Mouse (Mus musculus) liver, embryonic 13.5 days (tissue): ENCODE measurements at regions not wholly inside any gene's neighbourhood (a gene's known extent, or its start where the extent isn't known, plus 50 kb on each side); places are given as distances from the start of the nearest gene placed in this dataset.

ENCODE experiments used
- ATAC-seq: fragments of 200-750 bp; cut with Nextera tagmentation; 2 replicates; pipeline ENCODE4 v1.8.0; 2017; ENCODE audit warnings: low read depth, mild to moderate bottlenecking, moderate number of reproducible peaks, moderate library complexity
- DNase-seq: peaks from one replicate; pipeline ENCODE4 v3.0.0; 2022
- H3K27ac ChIP-seq: fragments of 300-500 bp; sonication (generic); 2 replicates; pipeline ENCODE4 v1.5.1; 2015; ENCODE audit warnings: moderate library complexity, mild to moderate bottlenecking, inconsistent platforms
- H3K27me3 ChIP-seq: fragments of 300-500 bp; sonication (generic); 2 replicates; pipeline ENCODE4 v1.6.1; 2015; ENCODE audit warnings: mild to moderate bottlenecking, inconsistent platforms
- H3K36me3 ChIP-seq: fragments of 300-500 bp; sonication (generic); 2 replicates; pipeline ENCODE4 v1.6.1; 2015; ENCODE audit warnings: mild to moderate bottlenecking, inconsistent platforms
- H3K4me1 ChIP-seq: fragments of 300-500 bp; sonication (generic); replicated peaks from 2 replicates; pipeline ENCODE4 v1.6.1; 2015; ENCODE audit warnings: inconsistent platforms
- H3K4me2 ChIP-seq: fragments of 300-500 bp; sonication (generic); 2 replicates; pipeline ENCODE4 v1.6.1; 2015; ENCODE audit warnings: inconsistent platforms, mild to moderate bottlenecking, moderate library complexity
- H3K4me3 ChIP-seq: fragments of 300-500 bp; sonication (generic); replicated peaks from 2 replicates; pipeline ENCODE4 v1.5.1; 2015; ENCODE audit warnings: mild to moderate bottlenecking, inconsistent platforms
- H3K9ac ChIP-seq: fragments of 300-500 bp; sonication (generic); 2 replicates; pipeline ENCODE4 v1.6.1; 2015; ENCODE audit warnings: mild to moderate bottlenecking, inconsistent platforms
- H3K9me3 ChIP-seq: fragments of 300-500 bp; sonication (generic); replicated peaks from 2 replicates; pipeline ENCODE4 v1.6.1; 2016; ENCODE audit warnings: inconsistent platforms
- WGBS: fragments of 180-500 bp; shearing (Covaris S2); methylation state at CpG from one replicate; pipeline ENCODE4 v1.1.7; 2015; ENCODE audit not compliant: insufficient replicate concordance; 5-methylcytosine and 5-hydroxymethylcytosine counted together

GRCm38 (mm10) chr13:59393231-59393938 lies 191.6 kb downstream of the Agtpbp1 start:
- 62% methylated on average over 12 of the region's 12 CpGs for WGBS
- no peaks in the 10 kb centered on the region for H3K36me3 ChIP-seq
- no peak overlapping the region for H3K27ac ChIP-seq
- ATAC-seq (no peak), DNase-seq (no peak)
- no peak overlapping the region for H3K9ac ChIP-seq
- H3K4me1 ChIP-seq = no peaks in the 10 kb centered on the region
- no peak overlapping the region for H3K4me2 ChIP-seq
- H3K4me3 ChIP-seq = no peak overlapping the region
- no peaks in the 10 kb centered on the region for H3K27me3 ChIP-seq
- no peaks in the 10 kb centered on the region for H3K9me3 ChIP-seq

DNA sequence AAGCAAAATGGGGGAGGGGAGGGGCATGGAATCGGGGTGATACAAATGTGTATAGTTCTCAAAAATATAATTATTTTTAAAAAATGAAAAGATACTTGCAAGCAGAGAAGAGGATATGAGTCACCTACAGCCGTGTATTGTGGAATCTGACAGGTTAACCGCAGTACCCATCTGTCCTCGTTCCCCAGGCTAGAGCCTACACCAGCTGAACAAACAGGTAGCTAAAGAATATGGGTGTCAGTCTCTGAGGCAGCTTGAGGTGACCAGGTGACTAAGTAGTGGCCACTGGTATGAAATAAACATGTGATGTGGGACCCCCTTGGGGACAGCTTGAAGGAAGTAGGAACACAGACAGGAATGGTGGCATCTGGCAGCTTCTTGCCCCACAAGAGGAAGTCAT lies 192.2 kb downstream of the Agtpbp1 start:
- Histone ChIP-seq H3K4me2 (no peak overlapping the region), H3K9ac (no peak overlapping the region), H3K4me3 (no peak overlapping the region), H3K36me3 (no peaks in the 10 kb centered on the region), H3K9me3 (no peaks in the 10 kb centered on the region), H3K27ac (no peak overlapping the region), H3K4me1 (no peaks in the 10 kb centered on the region), H3K27me3 (no peaks in the 10 kb centered on the region)
- DNase-seq (no peak), ATAC-seq (no peak)
- 60% methylated on average over 4 of the region's 4 CpGs for WGBS

GRCm38 (mm10) chr13:59387627-59388325 lies 197.3 kb downstream of the Agtpbp1 start:
- ATAC-seq (no peak), DNase-seq (no peak)
- H3K4me1 ChIP-seq = no peaks in the 10 kb centered on the region
- no peak overlapping the region for H3K4me2 ChIP-seq
- H3K4me3 ChIP-seq = no peak overlapping the region
- H3K27ac ChIP-seq = no peak overlapping the region
- no peaks in the 10 kb centered on the region for H3K27me3 ChIP-seq
- WGBS = 70% methylated on average over 14 of the region's 14 CpGs
- H3K9ac ChIP-seq = no peak overlapping the region
- no peaks in the 10 kb centered on the region for H3K9me3 ChIP-seq
- no peaks in the 10 kb centered on the region for H3K36me3 ChIP-seq

GRCm38 (mm10) chr13:59386935-59387540 lies 198.0 kb downstream of the Agtpbp1 start:
- DNase-seq = no peak
- Histone ChIP-seq H3K9me3 (no peaks in the 10 kb centered on the region), H3K4me3 (no peak overlapping the region), H3K4me2 (no peak overlapping the region), H3K27me3 (no peaks in the 10 kb centered on the region), H3K36me3 (no peaks in the 10 kb centered on the region), H3K27ac (no peak overlapping the region), H3K9ac (no peak overlapping the region), H3K4me1 (no peaks in the 10 kb centered on the region)
- 61% methylated on average over 7 of the region's 7 CpGs for WGBS
- no peak for ATAC-seq

DNA sequence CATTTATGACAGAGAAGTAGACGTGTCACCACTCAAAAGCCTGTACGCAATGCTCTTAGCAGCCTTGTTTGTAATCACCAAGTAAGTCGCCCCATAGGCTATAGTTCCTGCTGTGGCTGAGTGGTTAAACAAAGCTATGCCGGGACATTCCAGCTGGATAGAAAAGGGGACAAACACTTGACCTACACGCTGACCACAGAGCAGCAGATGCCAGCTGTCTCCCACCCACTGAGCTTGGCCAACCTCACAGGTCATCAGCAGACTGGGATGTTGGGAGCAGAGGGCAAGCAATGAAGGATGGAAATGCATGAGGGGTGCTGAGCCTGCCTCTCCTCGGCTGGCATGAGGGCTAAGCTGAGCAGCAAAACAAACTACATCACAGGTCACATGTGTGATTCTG lies 199.2 kb downstream of the Agtpbp1 start:
- ATAC-seq (no peak), DNase-seq (no peak)
- Histone ChIP-seq H3K27ac (no peak overlapping the region), H3K9ac (no peak overlapping the region), H3K4me1 (no peaks in the 10 kb centered on the region), H3K36me3 (no peaks in the 10 kb centered on the region), H3K4me2 (no peak overlapping the region), H3K27me3 (no peaks in the 10 kb centered on the region), H3K4me3 (no peak overlapping the region), H3K9me3 (no peaks in the 10 kb centered on the region)
- WGBS = 62% methylated on average over 6 of the region's 6 CpGs

- H3K9me3 ChIP-seq = no peaks in the 10 kb centered on the region
- H3K36me3 ChIP-seq = no peaks in the 10 kb centered on the region
- 67% methylated on average over 12 of the region's 12 CpGs for WGBS
- no peak overlapping the region for H3K4me2 ChIP-seq
- DNase-seq (no peak), ATAC-seq (no peak)
- H3K4me3 ChIP-seq = no peak overlapping the region
- no peak overlapping the region for H3K9ac ChIP-seq
- no peak overlapping the region for H3K27ac ChIP-seq
- no peaks in the 10 kb centered on the region for H3K27me3 ChIP-seq
- no peaks in the 10 kb centered on the region for H3K4me1 ChIP-seq
Measured at GRCm38 (mm10) chr13:59370141-59370816, 214.7 kb downstream of the Agtpbp1 start.

- H3K4me3 ChIP-seq = no peak overlapping the region
- no peak overlapping the region for H3K4me2 ChIP-seq
- H3K27me3 ChIP-seq = no peaks in the 10 kb centered on the region
- ATAC-seq = no peak
- H3K4me1 ChIP-seq = no peaks in the 10 kb centered on the region
- H3K27ac ChIP-seq = no peak overlapping the region
- H3K9me3 ChIP-seq = no peaks in the 10 kb centered on the region
- H3K9ac ChIP-seq = no peak overlapping the region
- no peak for DNase-seq
- 59% methylated on average over 13 of the region's 13 CpGs for WGBS
- no peaks in the 10 kb centered on the region for H3K36me3 ChIP-seq
Measured at GRCm38 (mm10) chr13:59368550-59369449, 216.2 kb downstream of the Agtpbp1 start.

- ATAC-seq (no peak), DNase-seq (no peak)
- Histone ChIP-seq H3K4me3 (no peak overlapping the region), H3K27ac (no peak overlapping the region), H3K4me2 (no peak overlapping the region), H3K36me3 (no peaks in the 10 kb centered on the region), H3K9ac (no peak overlapping the region), H3K27me3 (no peaks in the 10 kb centered on the region), H3K4me1 (no peaks in the 10 kb centered on the region), H3K9me3 (no peaks in the 10 kb centered on the region)
- WGBS = 35% methylated on average over 5 of the region's 5 CpGs
Measured at GRCm38 (mm10) chr13:59365460-59365859, 219.6 kb downstream of the Agtpbp1 start.

GRCm38 (mm10) chr13:59363428-59363827 lies 221.6 kb downstream of the Agtpbp1 start:
- Histone ChIP-seq H3K9ac (no peak overlapping the region), H3K9me3 (no peaks in the 10 kb centered on the region), H3K36me3 (no peaks in the 10 kb centered on the region), H3K4me2 (no peak overlapping the region), H3K4me3 (no peak overlapping the region), H3K27me3 (no peaks in the 10 kb centered on the region), H3K27ac (no peak overlapping the region), H3K4me1 (no peaks in the 10 kb centered on the region)
- ATAC-seq (no peak), DNase-seq (no peak)
- 68% methylated on average over 10 of the region's 10 CpGs for WGBS

DNA sequence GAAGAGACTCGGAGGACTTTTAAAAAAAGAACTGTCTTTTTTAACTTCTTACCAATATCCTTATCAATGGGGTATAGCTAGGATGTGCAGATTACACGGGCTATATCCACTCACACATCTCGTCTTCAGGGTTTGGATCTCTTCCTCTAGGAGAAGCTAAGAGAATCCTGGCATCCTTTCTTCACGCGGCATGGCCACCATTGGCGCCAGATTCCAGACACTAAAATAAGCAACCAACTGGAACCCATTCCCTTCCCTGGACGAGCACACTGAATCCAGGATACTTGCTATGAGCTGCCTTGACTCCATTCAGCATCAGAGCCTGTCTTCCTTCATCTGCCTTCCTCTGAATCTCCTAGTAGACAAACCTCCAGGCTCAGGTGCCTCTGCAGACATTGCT lies 223.7 kb downstream of the Agtpbp1 start:
- DNase-seq (no peak), ATAC-seq (no peak)
- no peak overlapping the region for H3K4me2 ChIP-seq
- H3K9ac ChIP-seq = no peak overlapping the region
- H3K4me1 ChIP-seq = no peaks in the 10 kb centered on the region
- no peaks in the 10 kb centered on the region for H3K36me3 ChIP-seq
- no peak overlapping the region for H3K27ac ChIP-seq
- no peak overlapping the region for H3K4me3 ChIP-seq
- no peaks in the 10 kb centered on the region for H3K27me3 ChIP-seq
- 62% methylated on average over 7 of the region's 7 CpGs for WGBS
- H3K9me3 ChIP-seq = no peaks in the 10 kb centered on the region

DNA sequence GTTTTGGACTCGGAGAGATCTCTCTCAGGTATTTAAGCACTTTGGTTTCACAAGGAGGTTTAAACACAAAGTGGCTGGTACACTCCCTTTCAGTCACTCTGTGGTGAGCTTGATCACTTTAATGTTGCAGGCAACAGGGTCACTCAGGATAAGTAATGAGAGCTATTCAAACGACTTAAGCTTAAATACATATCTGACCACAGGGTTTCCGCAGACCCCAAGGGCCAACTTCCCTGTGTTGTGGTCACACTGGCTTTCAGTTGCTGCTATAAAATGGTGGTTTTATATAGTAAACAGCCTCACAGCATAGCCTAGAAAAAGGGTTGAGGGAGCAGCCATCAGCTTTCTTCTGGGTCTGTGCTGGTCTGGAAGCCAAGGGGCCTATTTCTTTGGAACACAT lies 225.0 kb downstream of the Agtpbp1 start:
- 48% methylated on average over 3 of the region's 3 CpGs for WGBS
- H3K4me3 ChIP-seq = no peak overlapping the region

More for the DNA sequence above, 225.0 kb downstream of the Agtpbp1 start:
- DNase-seq (no peak), ATAC-seq (no peak)
- Histone ChIP-seq H3K4me1 (no peaks in the 10 kb centered on the region), H3K27me3 (no peaks in the 10 kb centered on the region), H3K4me2 (no peak overlapping the region), H3K9me3 (no peaks in the 10 kb centered on the region), H3K36me3 (no peaks in the 10 kb centered on the region), H3K9ac (no peak overlapping the region), H3K27ac (no peak overlapping the region)
